Mouse (Mus musculus) C2C12 (cell line): ENCODE measurements around the gene Gm4869.

Source experiments
- CEBPB ChIP-seq: IDR thresholded peaks from one replicate; pipeline ENCODE4 v1.6.1; 2011; ENCODE audit warnings: low read depth, mild to moderate bottlenecking, control low read depth, moderate library complexity
- CTCF ChIP-seq: IDR thresholded peaks from one replicate; pipeline ENCODE4 v1.5.1; 2011; ENCODE audit not compliant: control insufficient read depth, insufficient read depth, insufficient read length
- MAX ChIP-seq: IDR thresholded peaks from one replicate; pipeline ENCODE4 v1.6.1; 2011; ENCODE audit warnings: mild to moderate bottlenecking, control low read depth
- MYOG ChIP-seq: IDR thresholded peaks from one replicate; pipeline ENCODE4 v1.6.1; 2011; ENCODE audit not compliant: control insufficient read depth, insufficient read length; ENCODE audit errors: extremely low read depth
- USF1 ChIP-seq: IDR thresholded peaks from one replicate; pipeline ENCODE4 v1.6.1; 2011; ENCODE audit warnings: low read depth, mild to moderate bottlenecking, control low read depth, moderate library complexity

- TF ChIP-seq CEBPB (no peak), CTCF (no peak), MAX (no peak), USF1 (no peak), MYOG (no peak)
Measured at GRCm38 (mm10) chr5:140542811-140543575, 97.5 kb downstream of the Gm4869 start.
